Mouse (Mus musculus): ENCODE data around the gene Olfr514. TPM values are rescaled to one million over a fixed set of nuclear protein-coding genes. Genes with fewer than 3 reads are reported as not detected.
"Not testable (repeated sequence)": the region's sequence is repeated elsewhere in the genome, so short reads cannot be mapped to it uniquely, and the experiment has no call there.

Olfr514 gene
- polyA plus RNA-seq (2015; fragmentation: Nextera tagmentation; extraction: Ambion mirVana) = not detected in 2 replicates

- Histone ChIP-seq H3K27me3 (ENCODE audit: control insufficient read depth, insufficient read depth, low read depth, low read length) (no peaks in the 10 kb centered on the region), H3K4me3 (ENCODE audit: low read depth, low read length) (no peak within 1 kb of the TSS), H3K9me3 (replicated peaks; ENCODE audit: control insufficient read depth, low read length, poor library complexity, severe bottlenecking) (no peaks in the 10 kb centered on the region), H3K4me2 (ENCODE audit: low read length) (no peak within 1 kb of the TSS), H3K9ac (ENCODE audit: low read depth, low read length) (no peak within 1 kb of the TSS), H3K4me1 (ENCODE audit: control insufficient read depth, insufficient read depth, low read length) (no peaks in the 10 kb centered on the region), H3K27ac (ENCODE audit: low read length) (no peak within 1 kb of the TSS), H3K36me3 (ENCODE audit: control insufficient read depth, insufficient read depth, low read length) (no peaks in the 10 kb centered on the region)
- ATAC-seq = no peak
These were observed at the start of gene Olfr514 for GRCm38 (mm10) chr7:108825897-108826296. Gene Olfr514, minus strand, starts transcription at chr7:108825997.

DNA sequence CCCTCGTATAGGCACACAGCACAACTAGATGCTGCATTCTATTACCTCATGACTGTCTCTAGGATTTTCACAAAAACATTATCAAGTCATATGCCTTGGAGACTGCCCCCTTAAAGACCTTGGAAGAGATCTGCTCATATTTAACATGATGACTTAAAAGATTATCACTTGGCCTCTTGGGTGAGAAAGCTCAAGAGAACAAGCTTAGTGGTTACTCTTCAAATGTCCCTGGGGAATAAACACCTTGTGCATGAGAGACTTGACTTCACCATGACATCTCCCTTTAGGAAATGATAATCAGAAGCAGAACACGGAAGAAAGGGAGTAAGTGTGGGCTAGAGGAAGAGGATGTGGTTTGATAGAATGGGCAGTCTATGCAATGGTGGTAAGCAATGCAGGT is 46.5 kb upstream of the Olfr514 start, which contains the start of gene Olfr517:
Gene Olfr517 (minus strand): TSS at position 101 of the 400 bp plus-strand sequence.
- Histone ChIP-seq H3K4me2 (ENCODE audit: low read length) (no peak within 1 kb of the TSS), H3K27me3 (ENCODE audit: control insufficient read depth, insufficient read depth, low read depth, low read length) (no peaks in the 10 kb centered on the region), H3K9ac (ENCODE audit: low read depth, low read length) (no peak within 1 kb of the TSS), H3K4me3 (ENCODE audit: low read depth, low read length) (no peak within 1 kb of the TSS), H3K4me1 (ENCODE audit: control insufficient read depth, insufficient read depth, low read length) (no peaks in the 10 kb centered on the region), H3K36me3 (ENCODE audit: control insufficient read depth, insufficient read depth, low read length) (no peaks in the 10 kb centered on the region), H3K27ac (ENCODE audit: low read length) (no peak within 1 kb of the TSS), H3K9me3 (replicated peaks; ENCODE audit: control insufficient read depth, low read length, poor library complexity, severe bottlenecking) (no peaks in the 10 kb centered on the region)
- no peak for ATAC-seq
- WGBS = 77% methylated on average over 2 of the region's 2 CpGs

GRCm38 (mm10) chr7:108850429-108850828 is 24.6 kb upstream of the Olfr514 start, which contains the start of gene Olfr516:
Gene Olfr516, minus strand, starts transcription at chr7:108850529.
- no peak for ATAC-seq
- no peaks in the 10 kb centered on the region for H3K9me3 ChIP-seq (replicated peaks; ENCODE audit: control insufficient read depth, low read length, poor library complexity, severe bottlenecking)
- H3K9ac ChIP-seq (ENCODE audit: low read depth, low read length) = no peak within 1 kb of the TSS
- no peaks in the 10 kb centered on the region for H3K27me3 ChIP-seq (ENCODE audit: control insufficient read depth, insufficient read depth, low read depth, low read length)
- H3K4me1 ChIP-seq (ENCODE audit: control insufficient read depth, insufficient read depth, low read length) = no peaks in the 10 kb centered on the region
- H3K4me3 ChIP-seq (ENCODE audit: low read depth, low read length) = no peak within 1 kb of the TSS
- whole genome bisulfite sequencing = 87% methylated on average over 2 of the region's 2 CpGs
- no peak within 1 kb of the TSS for H3K27ac ChIP-seq (ENCODE audit: low read length)
- no peak within 1 kb of the TSS for H3K4me2 ChIP-seq (ENCODE audit: low read length)
- no peaks in the 10 kb centered on the region for H3K36me3 ChIP-seq (ENCODE audit: control insufficient read depth, insufficient read depth, low read length)

DNA sequence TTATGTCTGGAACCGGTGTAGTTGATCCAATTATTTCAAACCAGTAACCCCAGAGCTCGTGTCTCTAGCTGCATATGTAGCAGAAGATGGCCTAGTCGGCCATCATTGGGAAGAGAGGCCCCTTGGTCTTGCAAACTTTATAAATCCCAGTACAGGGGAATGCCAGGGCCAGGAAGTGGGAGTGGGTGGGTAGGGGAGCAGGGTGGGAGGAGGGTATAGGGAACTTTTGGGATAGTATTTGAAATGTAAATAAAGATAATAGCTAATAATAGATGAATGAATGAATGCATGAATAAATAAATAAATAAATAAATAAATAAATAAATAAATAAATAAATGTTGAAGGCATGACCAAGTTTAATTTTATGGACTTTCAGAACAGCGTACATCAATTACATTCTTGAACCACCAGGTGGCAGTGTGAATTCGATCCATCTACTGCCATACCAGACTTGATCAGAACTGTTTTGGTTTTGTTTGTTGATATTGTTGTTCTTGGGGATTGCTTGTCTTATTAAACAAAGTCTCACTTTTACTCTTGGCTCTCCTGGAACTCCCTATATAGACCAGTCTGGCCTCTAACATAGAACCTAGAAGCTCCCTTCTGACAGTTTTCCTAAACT is 11.1 kb downstream of the Olfr514 start:
- not testable (repeated sequence) for H3K4me3 ChIP-seq (ENCODE audit: low read depth, low read length); H3K9me3 ChIP-seq (replicated peaks; ENCODE audit: control insufficient read depth, low read length, poor library complexity, severe bottlenecking); H3K4me1 ChIP-seq (ENCODE audit: control insufficient read depth, insufficient read depth, low read length); H3K27me3 ChIP-seq (ENCODE audit: control insufficient read depth, insufficient read depth, low read depth, low read length); H3K27ac ChIP-seq (ENCODE audit: low read length); H3K4me2 ChIP-seq (ENCODE audit: low read length); H3K9ac ChIP-seq (ENCODE audit: low read depth, low read length); H3K36me3 ChIP-seq (ENCODE audit: control insufficient read depth, insufficient read depth, low read length)
- 0 out of 2 replicates have a peak, but pooled peaks have one; percentile 48 for ATAC-seq
- 56% methylated on average over 5 of the region's 5 CpGs for WGBS

- Histone ChIP-seq H3K4me3 (ENCODE audit: low read depth, low read length) (no peak overlapping the region), H3K4me2 (ENCODE audit: low read length) (no peak overlapping the region), H3K27ac (ENCODE audit: low read length) (no peak overlapping the region), H3K27me3 (ENCODE audit: control insufficient read depth, insufficient read depth, low read depth, low read length) (no peaks in the 10 kb centered on the region), H3K36me3 (ENCODE audit: control insufficient read depth, insufficient read depth, low read length) (no peaks in the 10 kb centered on the region), H3K9ac (ENCODE audit: low read depth, low read length) (no peak overlapping the region), H3K4me1 (ENCODE audit: control insufficient read depth, insufficient read depth, low read length) (no peaks in the 10 kb centered on the region), H3K9me3 (replicated peaks; ENCODE audit: control insufficient read depth, low read length, poor library complexity, severe bottlenecking) (no peaks in the 10 kb centered on the region)
- ATAC-seq = no peak
- 72% methylated on average over 1 of the region's 1 CpGs for WGBS
These were observed 28.4 kb downstream of the Olfr514 start for GRCm38 (mm10) chr7:108797205-108797933.

Other genes starting within 250 kb of the Olfr514 start
- not detected in 2 replicates for gene Olfr506, start 215.2 kb downstream of the Olfr514 start, polyA plus RNA-seq (2015; fragmentation: Nextera tagmentation; extraction: Ambion mirVana)
- not detected in 2 replicates for gene Olfr507, start 204.2 kb downstream of the Olfr514 start, polyA plus RNA-seq (2015; fragmentation: Nextera tagmentation; extraction: Ambion mirVana)
- not detected in 2 replicates for gene Olfr508, start 196.0 kb downstream of the Olfr514 start, polyA plus RNA-seq (2015; fragmentation: Nextera tagmentation; extraction: Ambion mirVana)
- not detected in 2 replicates for gene Olfr509, start 174.1 kb downstream of the Olfr514 start, polyA plus RNA-seq (2015; fragmentation: Nextera tagmentation; extraction: Ambion mirVana)
- not detected in 2 replicates for gene Olfr510, start 159.6 kb downstream of the Olfr514 start, polyA plus RNA-seq (2015; fragmentation: Nextera tagmentation; extraction: Ambion mirVana)
- gene Olfr512, start 112.7 kb downstream of the Olfr514 start, polyA plus RNA-seq (2015; fragmentation: Nextera tagmentation; extraction: Ambion mirVana) = not detected in 2 replicates
- gene Olfr513, start 75.0 kb downstream of the Olfr514 start, polyA plus RNA-seq (2015; fragmentation: Nextera tagmentation; extraction: Ambion mirVana) = not detected in 2 replicates
- gene Olfr516, start 24.5 kb upstream of the Olfr514 start, polyA plus RNA-seq (2015; fragmentation: Nextera tagmentation; extraction: Ambion mirVana) = not detected in 2 replicates
- gene Olfr517, start 46.4 kb upstream of the Olfr514 start, polyA plus RNA-seq (2015; fragmentation: Nextera tagmentation; extraction: Ambion mirVana) = not detected in 2 replicates
- gene Olfr518, start 59.0 kb upstream of the Olfr514 start, polyA plus RNA-seq (2015; fragmentation: Nextera tagmentation; extraction: Ambion mirVana) = not detected in 2 replicates
- not detected in 2 replicates for gene Olfr519, start 68.4 kb upstream of the Olfr514 start, polyA plus RNA-seq (2015; fragmentation: Nextera tagmentation; extraction: Ambion mirVana)
- gene Nlrp10, start 104.2 kb upstream of the Olfr514 start, polyA plus RNA-seq (2015; fragmentation: Nextera tagmentation; extraction: Ambion mirVana) = not detected in 2 replicates
- gene Eif3f, start 108.4 kb upstream of the Olfr514 start, polyA plus RNA-seq (2015; fragmentation: Nextera tagmentation; extraction: Ambion mirVana) = 60.9 and 62.8 TPM in 2 replicates
- gene Tub, start 124.3 kb upstream of the Olfr514 start, polyA plus RNA-seq (2015; fragmentation: Nextera tagmentation; extraction: Ambion mirVana) = 62.1 and 66.0 TPM in 2 replicates

All from midbrain, embryonic 16.5 days (tissue).